Mouse (Mus musculus): ENCODE measurements at regions not wholly inside any gene's neighbourhood (a gene's known extent, or its start where the extent isn't known, plus 50 kb on each side); places are given as distances from the start of the nearest gene placed in this dataset.

- no peak for DNase-seq (ENCODE audit: low spot score in 2 of 2)
Measured at GRCm38 (mm10) chr2:94248948-94249347, 91.2 kb upstream of the Hsd17b12 start.

- no peak for DNase-seq (ENCODE audit: low spot score in 2 of 2)
Measured at GRCm38 (mm10) chr2:94246851-94247471, 89.2 kb upstream of the Hsd17b12 start.

- DNase-seq (ENCODE audit: low spot score in 2 of 2): no peak
Measured at GRCm38 (mm10) chr2:94246180-94246611, 88.4 kb upstream of the Hsd17b12 start.

- peak; percentile 18 to 69 for DNase-seq (ENCODE audit: low spot score in 2 of 2)
Measured at GRCm38 (mm10) chr2:94245305-94245959, 87.7 kb upstream of the Hsd17b12 start.

- no peak for DNase-seq (ENCODE audit: low spot score in 2 of 2)
Measured at GRCm38 (mm10) chr2:94244140-94244539, 86.4 kb upstream of the Hsd17b12 start.

GRCm38 (mm10) chr2:94243053-94243916, 85.5 kb upstream of the Hsd17b12 start:
- DNase-seq (ENCODE audit: low spot score in 2 of 2): no peak

GRCm38 (mm10) chr2:94242406-94243052, 84.8 kb upstream of the Hsd17b12 start:
- DNase-seq (ENCODE audit: low spot score in 2 of 2): no peak

GRCm38 (mm10) chr2:94242051-94242397, 84.3 kb upstream of the Hsd17b12 start:
- DNase-seq (ENCODE audit: low spot score in 2 of 2): no peak

- no peak for DNase-seq (ENCODE audit: low spot score in 2 of 2)
Measured at GRCm38 (mm10) chr2:94241301-94242050, 83.7 kb upstream of the Hsd17b12 start.

GRCm38 (mm10) chr2:94240411-94240810, 82.6 kb upstream of the Hsd17b12 start:
- no peak for DNase-seq (ENCODE audit: low spot score in 2 of 2)

GRCm38 (mm10) chr2:94239573-94239972, 81.8 kb upstream of the Hsd17b12 start:
- DNase-seq (ENCODE audit: low spot score in 2 of 2): no peak

GRCm38 (mm10) chr2:94236479-94236878, 78.7 kb upstream of the Hsd17b12 start:
- DNase-seq (ENCODE audit: low spot score in 2 of 2): no peak

GRCm38 (mm10) chr2:94233597-94233996, 75.8 kb upstream of the Hsd17b12 start:
- no peak for DNase-seq (ENCODE audit: low spot score in 2 of 2)

- DNase-seq (ENCODE audit: low spot score in 2 of 2): no peak
Measured at GRCm38 (mm10) chr2:94219421-94219820, 61.7 kb upstream of the Hsd17b12 start.

- DNase-seq (ENCODE audit: low spot score in 2 of 2): no peak
Measured at GRCm38 (mm10) chr2:94217481-94217880, 59.7 kb upstream of the Hsd17b12 start.

- no peak for DNase-seq (ENCODE audit: low spot score in 2 of 2)
Measured at GRCm38 (mm10) chr2:94215455-94215854, 57.7 kb upstream of the Hsd17b12 start.

Measured in thymus, postnatal 10 days (tissue).